Mouse (Mus musculus): Measurements from ENCODE around the gene Asl.
A peak's percentile ranks its signal among the peaks of the same experiment; 100 is the strongest.
"Not testable (repeated sequence)": the region's sequence is repeated elsewhere in the genome, so short reads cannot be mapped to it uniquely, and the experiment has no call there.

Gene Asl

GRCm38 (mm10) chr5:130046100-130046499 lies 17.1 kb upstream of the Asl start:
- DNase-seq (ENCODE audit: low spot score): no peak

GRCm38 (mm10) chr5:130044201-130044695 lies 15.2 kb upstream of the Asl start:
- peak; percentile 75 for DNase-seq (ENCODE audit: low spot score)

- no peak for DNase-seq (ENCODE audit: low spot score)
Measured at GRCm38 (mm10) chr5:130043741-130044140, 14.7 kb upstream of the Asl start.

- DNase-seq (ENCODE audit: low spot score): no peak
Measured at GRCm38 (mm10) chr5:130041262-130041661, 12.2 kb upstream of the Asl start.

GRCm38 (mm10) chr5:130040797-130041196 lies 11.8 kb upstream of the Asl start:
- no peak for DNase-seq (ENCODE audit: low spot score)

- DNase-seq (ENCODE audit: low spot score): peak; percentile 60
Measured at GRCm38 (mm10) chr5:130037752-130038455, 8.9 kb upstream of the Asl start.

GRCm38 (mm10) chr5:130036300-130036699 lies 7.3 kb upstream of the Asl start:
- DNase-seq (ENCODE audit: low spot score): not testable (repeated sequence)

- DNase-seq (ENCODE audit: low spot score): no peak
Measured at GRCm38 (mm10) chr5:130033869-130034268, 4.8 kb upstream of the Asl start.

- peak; percentile 31 for DNase-seq (ENCODE audit: low spot score)
Measured at GRCm38 (mm10) chr5:130031410-130032390, 2.7 kb upstream of the Asl start.

GRCm38 (mm10) chr5:130027696-130028095 lies 1.4 kb downstream of the Asl start:
- no peak for DNase-seq (ENCODE audit: low spot score)

- DNase-seq (ENCODE audit: low spot score): no peak
Measured at GRCm38 (mm10) chr5:130027134-130027533, 1.9 kb downstream of the Asl start.

GRCm38 (mm10) chr5:130023767-130024539 lies 5.1 kb downstream of the Asl start:
- DNase-seq (ENCODE audit: low spot score): peak; percentile 95

- DNase-seq (ENCODE audit: low spot score): no peak
Measured at GRCm38 (mm10) chr5:130023067-130023766, 5.8 kb downstream of the Asl start.

GRCm38 (mm10) chr5:130022366-130022765 lies 6.7 kb downstream of the Asl start:
- no peak for DNase-seq (ENCODE audit: low spot score)

- DNase-seq (ENCODE audit: low spot score): no peak
Measured at GRCm38 (mm10) chr5:130021361-130021966, 7.6 kb downstream of the Asl start.

GRCm38 (mm10) chr5:130019461-130019860 lies 9.6 kb downstream of the Asl start:
- no peak for DNase-seq (ENCODE audit: low spot score)

GRCm38 (mm10) chr5:130015104-130015503 lies 13.9 kb downstream of the Asl start:
- DNase-seq (ENCODE audit: low spot score): no peak

- no peak for DNase-seq (ENCODE audit: low spot score)
Measured at GRCm38 (mm10) chr5:130010961-130011360, 18.1 kb downstream of the Asl start.

GRCm38 (mm10) chr5:130009784-130010183 lies 19.3 kb downstream of the Asl start:
- DNase-seq (ENCODE audit: low spot score): no peak

GRCm38 (mm10) chr5:130008034-130008590 lies 20.9 kb downstream of the Asl start:
- no peak for DNase-seq (ENCODE audit: low spot score)

- DNase-seq (ENCODE audit: low spot score): no peak
Measured at GRCm38 (mm10) chr5:130007344-130007743, 21.7 kb downstream of the Asl start.

All from lung, postnatal 25 days (tissue).